Mouse (Mus musculus) kidney, adult 2 months (tissue): ENCODE measurements around the gene Tbl1xr1. TPM values are rescaled to one million over a fixed set of nuclear protein-coding genes. Genes with fewer than 3 reads are reported as not detected.

Experiments used
- DNase-seq: peaks from one replicate; pipeline ENCODE4 v3.0.0; 2021
- H3K27ac ChIP-seq: fragments of 200-500 bp; 2 replicates; pipeline ENCODE4 v1.5.1; 2012; ENCODE audit warnings: low read depth, low read length, control low read depth, inconsistent platforms; ENCODE audit not compliant: insufficient read depth
- H3K27me3 ChIP-seq: fragments of 200-500 bp; replicated peaks from 2 replicates; pipeline ENCODE4 v1.6.1; 2012; ENCODE audit warnings: mild to moderate bottlenecking, moderate library complexity, low read length, inconsistent platforms; ENCODE audit not compliant: control insufficient read depth, insufficient read depth
- H3K36me3 ChIP-seq: fragments of 200-500 bp; 2 replicates; pipeline ENCODE4 v1.6.1; 2012; ENCODE audit warnings: mild to moderate bottlenecking, moderate library complexity, low read length, inconsistent platforms; ENCODE audit not compliant: control insufficient read depth, insufficient read depth
- H3K4me1 ChIP-seq: fragments of 200-500 bp; 2 replicates; pipeline ENCODE4 v1.6.1; 2011; ENCODE audit warnings: low read length; ENCODE audit not compliant: control insufficient read depth, insufficient read depth
- H3K4me3 ChIP-seq: fragments of 200-500 bp; 2 replicates; pipeline ENCODE4 v1.5.1; 2011; ENCODE audit warnings: mild to moderate bottlenecking, low read depth, low read length, control low read depth; ENCODE audit not compliant: insufficient read depth
- CTCF ChIP-seq: fragments of 200-500 bp; conservative IDR thresholded peaks from 2 replicates; pipeline ENCODE4 v1.5.1; 2011; ENCODE audit warnings: low read depth, mild to moderate bottlenecking, control low read depth, low read length, moderate library complexity, mixed read lengths; ENCODE audit not compliant: insufficient read depth, insufficient read length
- POLR2A ChIP-seq: fragments of 200-500 bp; IDR thresholded peaks from one replicate; pipeline ENCODE4 v1.6.1; 2011; ENCODE audit warnings: low read depth, low read length, control low read depth
- WGBS: fragments of 180-500 bp; shearing (Covaris S2); methylation state at CpG from one replicate; pipeline ENCODE4 v1.1.7; 2018; 5-methylcytosine and 5-hydroxymethylcytosine counted together
- polyA plus RNA-seq: library from polyadenylated mRNA; depleted of rRNA; stranded (reverse); fragments of >200 nt; gene quantifications from 2 replicates; pipeline ENCODE4 v1.2.3, GENCODE M21; 2012

Gene Tbl1xr1
- polyA plus RNA-seq, 1 experiment: 26.7 TPM

DNA sequence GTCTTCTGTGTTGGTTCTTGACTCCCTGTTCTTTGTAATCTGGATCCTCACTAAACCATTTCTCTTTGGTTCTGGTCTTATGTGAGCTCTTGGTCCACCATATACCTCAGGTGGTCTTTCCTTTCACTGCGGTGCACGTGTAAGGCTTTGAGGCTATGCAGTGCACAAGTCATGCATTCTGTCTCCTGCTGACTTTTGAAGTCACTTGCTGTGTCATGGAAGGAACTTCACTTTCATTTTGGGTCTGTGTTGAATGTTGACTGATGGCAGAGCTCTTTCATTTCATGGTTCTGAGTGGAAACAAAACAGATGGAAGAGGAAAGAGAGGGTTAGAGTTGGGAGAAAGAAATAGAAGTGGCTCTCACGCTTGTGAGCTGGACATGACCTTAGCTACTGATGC lies 13.4 kb downstream of the Tbl1xr1 start:
- WGBS: 58% methylated on average over 3 of the region's 3 CpGs
- H3K27ac ChIP-seq: peak overlapping the region; percentile 75
- TF ChIP-seq CTCF: no peak
- TF ChIP-seq POLR2A: no peak
- peaks cover 22% of the 10 kb centered on the region for H3K4me1 ChIP-seq
- no peak overlapping the region for H3K4me3 ChIP-seq
- DNase-seq: no peak
- no peaks in the 10 kb centered on the region for H3K27me3 ChIP-seq
- H3K36me3 ChIP-seq: no peaks in the 10 kb centered on the region

- TF ChIP-seq CTCF (no peak), POLR2A (no peak)
- Histone ChIP-seq H3K4me3 (no peak overlapping the region), H3K27me3 (no peaks in the 10 kb centered on the region), H3K27ac (peak overlapping the region; percentile 44), H3K4me1 (peaks cover 22% of the 10 kb centered on the region), H3K36me3 (no peaks in the 10 kb centered on the region)
- 33% methylated on average over 8 of the region's 8 CpGs for WGBS
- DNase-seq: peak; percentile 88
Measured at GRCm38 (mm10) chr3:22090431-22091265, 14.2 kb downstream of the Tbl1xr1 start.

DNA sequence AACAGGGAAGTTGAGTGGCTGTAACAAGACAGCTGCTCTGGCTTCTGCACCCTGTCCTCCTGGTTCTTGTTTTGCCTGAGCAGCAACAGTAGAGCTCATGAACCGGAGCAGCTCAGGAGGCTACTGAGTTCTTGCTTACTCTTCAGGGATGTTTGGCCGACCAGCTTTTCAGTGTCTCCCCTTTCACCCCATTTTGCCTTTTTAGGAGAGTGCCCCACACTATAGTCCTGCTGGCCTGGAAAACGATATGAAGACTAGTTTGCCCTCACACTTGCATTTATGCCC lies 14.8 kb downstream of the Tbl1xr1 start:
- Histone ChIP-seq H3K4me1 (peaks cover 22% of the 10 kb centered on the region), H3K4me3 (no peak overlapping the region), H3K27me3 (no peaks in the 10 kb centered on the region), H3K36me3 (no peaks in the 10 kb centered on the region), H3K27ac (peak overlapping the region; percentile 44; the same call in 1 of the 2 replicates)
- TF ChIP-seq CTCF (no peak), POLR2A (no peak)
- DNase-seq: peak; percentile 49
- WGBS: 38% methylated on average over 3 of the region's 3 CpGs

- TF ChIP-seq CTCF (no peak), POLR2A (no peak)
- H3K27ac ChIP-seq: no peak overlapping the region
- DNase-seq: peak; percentile 41
- no peaks in the 10 kb centered on the region for H3K36me3 ChIP-seq
- H3K27me3 ChIP-seq: no peaks in the 10 kb centered on the region
- 35% methylated on average over 3 of the region's 3 CpGs for WGBS
- H3K4me1 ChIP-seq: peaks cover 22% of the 10 kb centered on the region
- no peak overlapping the region for H3K4me3 ChIP-seq
Measured at GRCm38 (mm10) chr3:22091681-22092080, 15.2 kb downstream of the Tbl1xr1 start.

DNA sequence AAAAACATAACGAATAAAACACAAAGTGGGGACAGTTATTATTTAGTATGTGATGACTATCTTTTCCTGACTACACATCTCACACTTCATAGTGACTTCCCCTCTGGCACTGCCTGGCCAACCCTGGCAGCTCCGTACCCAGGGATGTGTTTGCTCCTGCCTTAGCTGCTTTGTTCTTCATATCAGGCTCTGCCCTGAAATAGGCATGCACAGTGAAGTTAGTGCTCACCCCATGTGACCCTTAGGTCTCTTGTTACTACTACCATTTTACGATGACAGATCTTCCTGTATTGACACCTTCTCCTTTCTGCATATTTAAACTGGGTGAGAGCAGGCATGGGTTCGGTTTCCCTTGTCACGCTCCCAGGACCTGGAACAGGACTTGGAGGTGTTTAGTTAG lies 16.3 kb downstream of the Tbl1xr1 start:
- no peak for DNase-seq
- WGBS: 73% methylated on average over 5 of the region's 5 CpGs
- Histone ChIP-seq H3K27ac (no peak overlapping the region), H3K4me1 (peaks cover 22% of the 10 kb centered on the region), H3K36me3 (no peaks in the 10 kb centered on the region), H3K4me3 (no peak overlapping the region), H3K27me3 (no peaks in the 10 kb centered on the region)
- TF ChIP-seq POLR2A: no peak
- TF ChIP-seq CTCF: no peak

- no peak for DNase-seq
- TF ChIP-seq POLR2A: no peak
- TF ChIP-seq CTCF: no peak
- Histone ChIP-seq H3K27ac (no peak overlapping the region), H3K27me3 (no peaks in the 10 kb centered on the region), H3K4me3 (no peak overlapping the region), H3K4me1 (peaks cover 21% of the 10 kb centered on the region; the same call in 1 of the 2 replicates), H3K36me3 (no peaks in the 10 kb centered on the region)
- WGBS: 42% methylated on average over 5 of the region's 5 CpGs
Measured at GRCm38 (mm10) chr3:22103986-22104515, 27.6 kb downstream of the Tbl1xr1 start.

DNA sequence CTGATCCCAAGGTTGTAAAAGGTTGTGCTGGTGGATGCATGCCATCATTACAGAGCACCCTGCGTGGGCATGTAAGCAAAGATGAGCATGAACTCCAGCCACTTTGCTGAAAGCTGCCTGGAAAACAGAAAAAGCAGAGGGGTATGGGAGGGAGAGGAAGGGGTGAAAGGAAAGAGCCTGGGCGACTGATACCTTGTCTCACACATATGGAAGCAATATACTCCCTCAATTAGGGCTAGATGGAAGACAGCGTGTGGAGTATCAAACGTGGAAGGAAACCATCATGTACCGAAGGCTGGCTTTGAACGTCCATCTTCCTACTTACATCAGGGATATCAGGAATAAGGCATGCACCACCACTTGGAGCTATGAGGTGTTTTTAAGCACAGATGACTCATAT lies 29.0 kb downstream of the Tbl1xr1 start:
- Histone ChIP-seq H3K4me3 (no peak overlapping the region), H3K27ac (no peak overlapping the region), H3K4me1 (peaks cover 18% of the 10 kb centered on the region; the same call in 1 of the 2 replicates), H3K36me3 (no peaks in the 10 kb centered on the region), H3K27me3 (no peaks in the 10 kb centered on the region)
- TF ChIP-seq POLR2A (no peak), CTCF (no peak)
- WGBS: 78% methylated on average over 6 of the region's 6 CpGs
- DNase-seq: no peak

DNA sequence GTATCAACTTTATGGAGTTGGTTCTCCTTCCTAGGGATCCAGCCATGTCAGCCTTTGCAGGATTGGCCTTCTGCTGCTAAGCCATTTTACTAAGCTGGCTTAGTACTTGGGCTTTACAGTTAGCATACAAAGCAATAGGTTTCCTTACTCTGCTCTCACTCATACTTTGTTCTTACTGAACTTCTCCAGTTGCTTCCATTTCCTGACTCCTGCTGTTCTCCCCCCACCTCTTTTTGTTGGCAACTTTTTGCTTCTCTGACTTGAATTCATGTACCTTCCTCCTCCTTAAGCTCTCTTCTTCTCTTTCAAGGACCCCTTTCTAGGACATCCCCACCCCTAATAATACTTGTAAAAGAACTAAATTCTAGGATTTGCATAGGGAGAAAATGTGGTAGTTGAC lies 31.6 kb downstream of the Tbl1xr1 start:
- Histone ChIP-seq H3K27me3 (no peaks in the 10 kb centered on the region), H3K4me3 (no peak overlapping the region), H3K4me1 (peaks cover 8% of the 10 kb centered on the region; the same call in 1 of the 2 replicates), H3K27ac (no peak overlapping the region), H3K36me3 (no peaks in the 10 kb centered on the region; the same call in 1 of the 2 replicates)
- DNase-seq: no peak
- no peak for TF ChIP-seq POLR2A
- no peak for TF ChIP-seq CTCF
